Mouse (Mus musculus): ENCODE measurements around the gene Syt2.

- TF ChIP-seq CTCF (conservative IDR thresholded peaks at IDR 0.05; ENCODE audit: low read length) (no peak), POU5F1 (IDR thresholded peaks at IDR 0.05; ENCODE audit: borderline replicate concordance, low read length) (no peak)
Measured at GRCm38 (mm10) chr1:134771353-134771752, 124.9 kb downstream of the Syt2 start.
